Mouse (Mus musculus) mouse embryonic stem cell (cell line): ENCODE measurements around the gene Slc13a5.

ENCODE experiments used
- in situ Hi-C, 2 experiments: fragments of 300-500 bp; cut with MboI; formaldehyde crosslinking; loops; 1 replicate in 1 of 2; 3 replicates in 1 of 2; pipeline ENCODE4 v1.14.3; 2019 to 2020; ENCODE audit warnings: low sequenced_read_pairs in 2 of 2, low pct_unique_long_range_greater_than_20kb in 1 of 2, mixed read lengths in 1 of 2; ENCODE audit not compliant: unreplicated experiment in 1 of 2

The Slc13a5 gene

DNA sequence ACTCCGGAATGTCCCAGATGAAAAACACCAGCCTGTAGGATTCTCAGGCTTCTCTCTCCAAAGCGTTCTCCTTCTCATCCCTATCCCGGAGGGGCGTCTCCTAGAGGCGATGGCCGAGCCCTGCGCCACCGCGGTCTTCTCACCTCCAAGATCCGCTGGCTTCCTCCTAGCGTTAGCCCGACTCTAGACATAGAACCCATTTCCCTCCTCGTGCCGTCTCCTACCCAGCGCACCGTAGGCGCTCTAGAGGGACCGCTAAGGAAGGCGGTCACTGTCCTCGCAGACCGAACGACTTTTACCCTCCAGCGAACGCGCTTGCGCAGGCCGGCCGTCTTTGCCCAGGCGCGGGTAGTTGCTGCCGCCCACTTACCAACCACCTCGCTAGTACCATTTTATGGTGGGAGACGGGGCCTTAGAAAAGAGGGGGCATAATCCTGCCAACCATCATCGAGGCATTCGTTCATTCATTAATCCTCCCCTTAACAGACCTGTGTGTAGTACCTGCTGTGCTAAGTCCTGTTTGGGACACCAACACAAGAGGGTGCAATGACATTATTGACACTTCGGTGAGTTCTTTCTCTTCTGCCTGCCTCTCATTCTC is at the start of gene Slc13a5:
Slc13a5 (minus strand) TSS at position 263 of the 601 bp plus-strand sequence.
- in situ Hi-C loops = no loop called here

DNA sequence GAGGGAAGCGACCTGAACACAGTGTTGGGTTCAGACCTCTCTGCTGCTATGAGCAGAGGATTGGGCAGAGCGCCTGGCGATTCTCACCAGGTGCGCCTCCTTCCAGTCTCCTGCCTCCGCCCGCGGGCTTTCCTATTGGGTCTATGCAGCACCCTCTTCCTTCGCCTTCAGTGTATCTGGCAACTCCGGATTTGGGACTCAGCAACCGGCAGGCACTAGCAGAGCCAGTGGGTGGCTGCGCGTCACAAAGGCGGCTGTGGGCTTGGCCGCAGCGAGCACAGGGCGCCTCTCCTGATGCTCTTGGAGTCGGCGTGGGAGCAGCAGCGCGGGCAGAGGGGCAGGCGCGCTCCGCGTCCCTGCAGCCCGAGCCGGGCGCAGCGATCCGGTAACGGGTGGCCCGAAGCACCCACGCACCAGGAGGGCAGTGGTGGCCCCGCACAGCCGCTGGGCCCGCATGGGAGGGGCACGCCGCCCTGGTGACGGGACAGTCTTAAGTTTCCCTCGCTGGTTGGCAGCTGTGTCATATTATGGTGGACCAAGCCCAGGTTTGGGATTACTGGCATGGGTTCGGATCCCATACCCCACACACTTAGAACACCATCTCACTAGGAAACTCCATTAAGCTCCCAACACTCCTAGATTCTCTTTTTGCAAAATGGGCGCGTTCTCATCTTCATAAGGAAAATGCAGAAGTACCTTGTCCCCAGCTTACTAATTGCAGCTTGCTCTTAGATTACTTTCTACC is 47.3 kb upstream of the Slc13a5 start, which contains the start of gene Fbxo39:
Fbxo39 (plus strand) TSS at position 294 of the 745 bp plus-strand sequence.
- in situ Hi-C loops = no loop called here

DNA sequence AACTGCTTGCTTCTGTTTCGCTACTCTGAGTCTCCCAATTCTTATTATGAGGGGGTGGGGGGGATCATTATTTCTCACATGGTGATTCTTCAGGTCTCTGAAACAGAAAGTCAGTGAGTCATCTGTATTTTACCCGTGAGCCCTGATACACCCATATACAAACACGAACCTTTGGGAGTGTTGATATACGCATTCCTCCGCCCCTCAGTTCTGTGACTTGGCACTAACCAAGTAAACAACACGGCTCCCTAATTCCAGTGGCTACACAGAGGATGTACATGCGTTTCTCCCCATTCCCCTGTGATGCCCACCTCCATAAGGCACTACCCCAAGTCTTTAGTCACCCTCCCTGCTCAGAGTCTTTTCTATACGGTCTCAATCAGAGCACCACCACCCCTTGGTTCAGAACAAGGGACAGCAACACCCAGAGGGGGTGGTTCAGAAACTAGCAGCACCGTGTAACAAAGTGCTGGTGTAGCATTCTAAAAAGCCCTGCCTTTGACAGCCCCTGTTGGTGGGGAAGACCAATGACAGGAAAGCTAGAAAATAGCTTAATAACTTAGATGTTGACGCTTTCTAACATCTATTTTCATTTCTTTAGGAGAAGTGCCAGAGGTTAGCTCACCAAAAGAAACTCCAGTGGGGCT is 44.5 kb upstream of the Slc13a5 start:
- in situ Hi-C loops = no loop called here

DNA sequence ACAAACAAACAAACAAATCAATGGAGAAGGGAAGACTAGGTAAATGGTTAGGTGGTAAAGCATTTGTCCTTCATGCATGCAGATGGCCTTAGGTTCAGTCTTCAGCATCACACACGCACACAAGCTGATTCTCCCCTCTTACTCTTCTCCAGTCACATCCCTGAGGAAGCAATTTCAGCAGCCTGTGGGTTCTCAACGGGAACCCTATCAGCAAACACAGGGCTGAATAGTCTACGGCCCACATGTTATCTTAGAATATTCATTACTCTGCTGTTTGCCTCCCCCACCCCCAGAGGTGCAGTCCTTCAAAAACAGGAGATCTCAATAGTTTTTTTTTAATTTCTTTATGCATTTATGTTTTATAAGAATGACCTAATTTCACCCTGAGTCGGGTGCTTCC is 43.5 kb upstream of the Slc13a5 start:
- in situ Hi-C loops = no loop called here

DNA sequence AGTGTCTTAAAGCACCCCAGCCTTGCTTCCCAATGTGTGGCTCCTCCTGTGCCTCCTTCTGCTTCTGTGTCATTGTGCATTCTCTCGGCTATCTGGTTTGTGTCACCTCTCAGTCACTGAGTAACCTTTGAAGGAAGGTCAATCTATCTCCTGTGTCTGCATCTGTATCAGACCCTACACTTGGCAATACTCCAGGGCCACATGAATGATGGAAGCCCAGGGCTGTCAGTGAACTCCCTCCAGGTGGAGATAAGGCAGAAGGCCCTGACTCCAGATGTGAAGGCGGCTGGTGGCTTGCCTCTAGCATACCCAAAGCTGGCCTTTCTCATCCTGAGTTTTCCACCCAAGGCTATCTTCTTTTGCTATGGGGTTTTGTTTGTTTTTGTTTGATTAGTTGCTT is 42.0 kb upstream of the Slc13a5 start:
- in situ Hi-C loops = no loop called here

DNA sequence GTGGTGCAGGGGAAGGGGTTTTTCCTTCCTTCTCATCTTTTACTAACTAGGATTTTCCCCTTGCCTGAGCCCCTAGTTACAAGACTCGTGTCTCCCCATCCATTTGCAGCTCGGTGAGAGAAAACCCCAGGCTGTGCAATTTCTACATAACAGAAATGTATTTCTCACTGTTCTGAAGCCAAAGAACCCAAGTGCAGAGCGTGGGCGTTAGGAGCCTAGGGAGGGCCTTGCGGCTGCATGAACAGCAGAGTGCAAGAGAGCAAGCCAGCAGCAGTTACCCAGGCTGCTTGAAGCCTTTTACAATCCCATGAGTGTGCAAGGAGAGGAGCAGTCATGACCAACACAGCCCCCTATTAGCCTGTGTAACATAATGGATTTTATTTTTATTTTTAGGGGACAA is 40.4 kb upstream of the Slc13a5 start:
- in situ Hi-C loops = no loop called here

DNA sequence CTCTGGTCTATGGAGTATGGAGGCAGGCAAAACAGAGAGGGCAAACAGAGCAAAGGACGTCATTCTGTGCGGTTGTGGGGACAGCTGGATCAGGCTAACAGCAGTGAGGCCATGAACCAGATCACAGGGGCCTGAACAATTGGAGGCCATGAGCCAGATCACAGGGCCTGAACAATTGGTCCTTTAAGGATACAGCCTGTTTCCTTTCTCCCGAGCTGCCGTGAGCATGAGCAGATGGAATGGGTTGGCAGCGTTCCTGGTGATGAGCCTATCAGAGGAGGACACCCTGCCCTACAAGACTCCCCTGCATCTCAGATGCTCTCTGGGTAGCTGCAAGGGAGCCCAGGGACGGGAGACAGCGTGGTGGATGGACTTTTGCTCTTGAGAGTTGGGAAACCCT is 35.2 kb upstream of the Slc13a5 start:
- in situ Hi-C loops = no loop called here

DNA sequence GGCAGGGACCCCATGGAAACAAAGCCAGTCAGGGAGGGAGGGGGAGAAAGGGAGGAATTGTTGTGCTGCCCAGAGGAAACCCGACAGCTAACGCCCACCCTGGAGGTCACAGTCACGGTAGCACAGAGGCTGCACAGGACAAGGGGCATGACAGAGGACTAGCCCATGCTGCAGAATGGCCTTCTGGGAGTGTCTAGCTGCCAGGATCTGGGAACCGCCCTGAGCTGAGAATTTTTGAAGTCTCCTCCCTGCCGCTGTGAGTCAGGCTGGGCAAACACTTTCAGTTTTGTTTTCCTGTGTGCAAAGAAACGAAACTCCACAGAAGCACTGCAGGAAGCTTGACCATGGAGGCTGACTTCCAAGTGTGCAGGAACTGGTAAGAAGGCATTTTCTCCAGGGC is 34.3 kb upstream of the Slc13a5 start, which contains the start of gene Xaf1:
Xaf1 (plus strand) TSS at position 296 of the 400 bp plus-strand sequence.
- in situ Hi-C loops = no loop called here

DNA sequence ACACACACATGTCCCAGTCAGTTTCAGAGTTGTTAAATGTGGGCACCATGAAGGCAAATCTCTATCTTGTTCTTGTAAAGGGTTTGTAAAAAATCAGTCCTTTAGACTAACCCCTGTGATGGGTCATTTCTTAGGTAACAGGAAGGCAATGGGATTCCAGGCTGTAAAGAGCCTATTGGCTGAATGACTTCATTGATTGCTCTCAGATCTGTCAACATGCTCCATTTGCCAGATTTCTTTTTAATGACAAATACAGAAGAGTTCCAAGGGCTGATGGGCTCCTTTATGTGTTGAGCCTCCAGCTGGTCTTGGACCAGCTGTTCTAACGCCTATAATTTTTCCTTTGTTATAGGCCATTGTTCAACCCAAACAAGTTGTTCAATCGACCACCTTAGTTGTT is 26.1 kb upstream of the Slc13a5 start:
- in situ Hi-C loops = no loop called here

DNA sequence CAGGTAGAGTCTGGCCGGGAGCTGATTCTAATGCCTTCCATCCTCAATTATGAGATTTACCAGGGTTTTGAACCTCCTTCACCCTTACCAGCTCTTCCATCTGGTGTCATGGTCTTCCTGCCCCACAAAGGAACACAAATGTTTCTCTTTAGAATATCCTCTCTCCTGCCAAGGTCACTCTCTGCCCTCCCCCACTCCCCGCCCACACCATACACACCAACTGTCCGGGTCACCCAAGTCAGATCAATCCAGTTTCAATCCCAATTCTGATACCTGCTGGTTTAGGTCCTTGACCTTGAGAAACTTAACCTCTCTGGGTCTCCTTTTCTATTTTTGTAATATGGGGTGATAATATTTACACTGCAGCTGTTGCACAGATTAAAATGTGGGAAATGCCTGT is 20.5 kb upstream of the Slc13a5 start:
- in situ Hi-C loops = no loop called here

DNA sequence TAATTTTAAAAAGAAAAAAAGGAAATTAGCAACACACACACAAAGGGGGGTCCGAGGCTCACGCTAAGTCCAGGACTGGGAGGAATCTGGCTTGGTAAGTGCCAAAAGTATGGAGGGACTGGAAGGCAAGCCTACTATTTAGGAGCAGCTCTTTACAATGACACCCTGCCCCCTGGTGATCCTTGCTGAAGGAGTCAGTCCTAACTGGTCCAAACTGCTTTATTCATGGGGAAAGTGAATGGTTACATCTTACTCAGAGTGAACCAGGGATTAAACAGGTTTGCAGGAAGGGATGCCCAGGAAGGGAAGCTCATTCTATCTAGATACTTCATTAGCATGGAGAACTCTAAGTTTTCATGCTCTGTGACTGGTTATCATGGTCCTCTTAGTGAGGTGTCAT is 20.1 kb upstream of the Slc13a5 start:
- in situ Hi-C loops = no loop called here

DNA sequence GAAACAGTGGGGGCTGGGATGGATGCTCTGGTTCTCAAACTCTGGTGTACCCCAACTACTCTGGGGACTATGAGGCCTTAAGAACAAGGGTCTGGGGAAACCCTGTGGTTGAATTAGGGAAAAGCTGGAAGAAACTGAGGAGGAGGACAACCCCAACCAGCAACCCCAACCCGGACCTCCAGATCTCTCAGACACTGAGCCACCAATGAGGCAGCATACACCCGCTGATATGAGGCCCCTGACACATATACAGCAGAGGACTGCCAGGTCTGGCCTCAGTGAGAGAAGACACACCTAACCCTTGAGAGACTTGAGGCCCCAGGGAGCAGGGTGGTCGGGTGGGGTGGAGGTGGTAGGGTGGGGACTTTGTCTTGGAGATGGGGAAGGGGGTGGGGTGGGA is 19.6 kb upstream of the Slc13a5 start:
- in situ Hi-C loops = no loop called here

DNA sequence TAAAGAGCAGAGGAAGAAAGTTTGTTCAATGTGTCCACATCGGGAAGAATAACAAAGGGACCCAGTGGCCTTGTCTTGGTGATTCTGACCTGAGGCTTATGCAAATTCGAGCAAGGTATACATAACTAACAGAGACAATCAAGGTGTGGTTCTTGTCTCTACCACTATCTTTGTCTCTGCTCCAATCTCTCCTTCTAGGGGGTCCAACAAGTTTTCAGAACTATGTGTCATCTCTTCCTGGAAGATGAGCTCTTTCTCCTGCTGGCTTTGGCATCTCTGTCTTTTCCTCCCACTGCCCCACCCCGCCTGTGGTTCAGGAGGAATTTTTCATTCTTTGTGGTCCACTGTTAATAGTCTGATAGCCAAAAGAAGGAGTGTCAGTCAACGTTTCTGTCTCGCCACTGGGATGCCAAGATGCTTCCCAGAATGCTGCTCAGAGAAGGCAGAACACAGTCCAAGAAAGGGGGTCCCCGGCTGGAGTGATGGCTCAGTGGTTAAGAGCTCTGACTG is 19.0 kb upstream of the Slc13a5 start:
- in situ Hi-C loops = no loop called here

DNA sequence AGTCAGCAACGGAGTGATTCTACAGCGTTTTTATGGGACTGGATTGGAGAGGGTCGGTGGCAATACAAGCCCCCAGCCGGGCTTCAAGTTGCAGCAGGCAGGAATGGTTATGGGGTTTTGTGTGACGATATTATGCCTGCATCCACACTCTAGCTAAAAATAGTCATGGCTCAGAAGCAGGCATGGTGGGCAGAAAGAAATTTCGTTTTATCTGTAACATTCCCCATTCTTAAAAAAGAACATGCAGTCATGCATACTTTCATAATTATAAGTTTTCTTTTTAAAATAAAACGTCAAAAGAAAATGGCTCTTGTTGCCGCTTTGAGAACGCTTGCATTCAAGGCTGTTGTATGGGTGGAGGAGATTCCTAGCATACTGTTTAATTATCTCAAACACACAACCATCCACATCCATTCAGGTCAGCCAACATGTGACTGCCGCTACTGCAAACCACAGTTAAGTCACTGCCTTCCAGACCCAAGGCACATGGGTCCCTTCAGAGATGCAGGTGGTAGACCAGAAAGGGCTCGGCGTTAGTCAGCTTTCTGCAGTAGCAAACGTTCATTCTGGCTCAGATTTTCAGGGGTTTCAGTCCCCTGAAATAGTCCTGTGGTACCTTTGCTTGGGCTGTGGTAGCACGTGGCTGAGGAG is 17.6 kb upstream of the Slc13a5 start:
- in situ Hi-C loops = no loop called here

DNA sequence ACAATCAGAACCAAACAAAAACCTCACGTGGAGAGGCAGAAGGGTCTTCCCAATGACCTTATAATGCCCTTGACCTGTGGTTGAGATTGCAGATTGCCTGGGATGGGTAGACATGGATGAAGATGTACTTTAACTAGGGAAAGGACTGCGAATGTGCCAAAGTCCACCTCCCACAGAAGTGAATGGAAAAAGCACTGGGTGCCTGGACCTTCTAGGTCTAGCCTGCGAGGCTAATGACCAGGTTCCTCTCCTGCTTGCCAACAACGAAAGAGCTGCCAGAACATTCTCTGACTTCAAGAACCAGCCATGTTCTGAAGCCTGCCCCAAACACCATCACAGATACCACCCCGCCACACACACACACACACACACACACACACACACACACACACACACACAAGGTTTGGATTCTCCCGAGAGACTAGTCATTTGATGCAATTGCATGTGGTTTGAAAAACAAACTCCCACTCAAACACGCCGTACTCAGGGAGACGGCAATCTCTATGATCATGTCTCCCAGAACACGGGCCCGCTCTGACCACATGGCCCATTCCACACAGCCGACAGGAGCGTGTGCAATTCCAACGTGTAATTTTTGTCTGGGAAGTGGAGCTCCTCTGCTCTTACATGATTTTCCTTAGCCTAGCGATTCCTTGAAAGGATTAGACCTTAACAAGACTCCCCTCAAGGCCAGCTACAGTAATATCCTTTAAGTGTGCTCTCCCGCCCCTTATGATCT is 16.6 kb upstream of the Slc13a5 start:
- in situ Hi-C loops = no loop called here

DNA sequence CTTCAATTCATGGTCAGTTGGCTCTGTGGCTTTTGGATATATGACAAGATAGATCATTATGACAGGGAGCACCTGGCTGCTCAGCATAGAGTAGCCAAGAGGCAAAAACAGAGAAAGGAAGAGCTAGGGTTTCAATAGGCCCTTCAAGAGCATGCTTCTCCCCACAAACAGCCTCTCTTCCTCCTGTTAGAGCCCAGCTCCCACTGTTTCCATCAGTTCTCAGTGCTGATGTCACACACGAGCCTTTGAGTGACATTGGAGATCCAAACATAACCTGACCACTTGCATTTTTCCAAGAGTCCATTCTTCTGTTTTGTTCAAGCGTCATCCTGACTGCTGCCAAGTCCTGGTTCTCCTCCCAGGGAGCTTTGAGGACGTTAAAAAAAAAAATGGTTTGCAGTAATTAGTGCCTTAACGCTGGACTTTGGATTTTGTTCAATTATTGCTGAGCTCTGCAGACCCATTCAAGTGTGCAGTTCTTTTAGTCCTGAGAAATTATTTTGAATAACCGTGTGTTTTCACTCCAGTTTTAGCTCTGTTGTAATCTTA is 14.9 kb upstream of the Slc13a5 start:
- in situ Hi-C loops = no loop called here

DNA sequence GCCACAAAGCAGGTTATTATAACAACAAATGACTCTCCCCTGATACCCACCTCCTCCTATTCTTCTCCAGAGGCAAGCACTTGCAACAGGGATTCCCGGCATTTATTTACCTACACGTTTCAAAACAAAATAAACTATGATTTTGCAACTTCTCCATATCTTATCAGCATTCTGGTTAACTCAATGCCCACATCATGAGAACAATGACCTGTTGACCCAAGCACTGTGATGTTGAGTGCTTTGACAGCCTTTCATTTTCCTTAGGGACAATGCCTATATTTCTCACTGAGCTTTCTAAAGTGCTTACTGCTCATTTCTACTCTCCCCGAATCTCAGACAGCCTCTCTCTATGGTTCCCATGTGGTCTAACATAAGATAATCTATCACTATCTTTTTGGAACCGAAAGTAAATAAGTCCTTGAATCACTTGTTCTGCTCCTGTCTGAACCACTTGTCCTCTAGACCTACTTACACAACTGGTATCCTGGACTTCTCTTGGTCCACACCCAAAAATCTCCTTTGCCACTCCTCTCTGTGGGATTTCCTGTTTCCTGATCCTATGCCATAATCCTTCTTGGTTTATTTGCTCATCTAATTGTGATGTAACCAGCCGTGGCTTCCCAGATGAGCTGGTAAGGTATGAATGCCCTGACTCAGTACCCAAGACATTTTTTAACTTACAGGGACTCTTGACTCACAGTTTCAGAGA is 14.3 kb upstream of the Slc13a5 start:
- in situ Hi-C loops = no loop called here

DNA sequence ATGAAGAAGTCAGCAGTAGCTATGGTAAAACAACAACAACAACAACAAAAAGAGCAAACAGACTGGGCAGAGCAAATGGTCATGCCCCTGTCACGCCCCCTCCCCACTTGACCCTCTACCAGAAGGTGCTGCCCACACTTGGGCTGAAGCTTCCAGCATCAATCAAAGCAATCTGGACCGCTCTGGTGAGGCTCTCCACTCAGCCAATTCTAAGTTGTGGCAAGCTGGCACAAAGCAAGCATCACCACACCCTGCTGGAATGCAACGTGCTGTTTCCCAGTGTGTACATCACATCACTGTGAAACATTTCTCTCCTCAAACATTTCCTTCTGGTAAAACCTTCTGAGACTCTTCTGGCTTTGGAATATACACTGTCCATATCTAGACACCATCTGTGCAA is 6.3 kb upstream of the Slc13a5 start:
- in situ Hi-C loops = no loop called here
